In the genomic region with DNA sequence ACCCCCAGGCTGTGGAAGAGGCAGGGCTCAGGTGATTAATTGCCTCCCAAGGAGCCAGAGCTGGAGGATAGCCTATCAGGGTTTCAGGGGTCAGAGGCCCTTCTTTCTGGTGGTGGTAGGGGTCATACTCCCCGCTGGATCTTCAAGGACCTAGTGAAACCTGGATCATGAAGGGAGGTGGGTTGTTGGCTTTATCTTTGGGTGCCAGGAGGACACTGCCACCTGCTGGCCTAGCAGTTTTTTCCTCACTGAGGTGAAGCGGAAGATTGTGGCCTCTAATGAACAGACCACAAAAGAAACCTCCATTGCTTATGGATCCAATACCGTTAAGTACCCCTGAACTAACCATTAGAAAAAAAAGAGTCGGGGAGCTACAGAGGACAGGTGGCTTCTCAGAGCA, we compare ENCODE assay signal across 10 mouse cellular contexts. TPM values are rescaled to one million over a fixed set of nuclear protein-coding genes. Genes with fewer than 3 reads are reported as not detected.
DNase-seq lines count a peak whose midpoint lies in the region; ATAC-seq and TF ChIP-seq lines count a peak whose summit lies in the region.
"Had no signal": no experiment of that assay in that cellular context is flagged by ENCODE, and none has a peak within 500 bp of the region (broad histone marks: within the 10 kb centered on the region; RNA-seq: fewer than 3 reads in every experiment).

No protein-coding gene starts in this region.

- peak; percentile 56 for DNase-seq in CD4-positive, CD25-positive, alpha-beta regulatory T cell, adult 2 months (ENCODE audit: low read depth, low spot score)
- peak; percentile 61 for DNase-seq in kidney, adult 11 months
- DNase-seq in ES-E14 (ENCODE audit: low read depth, low spot score): peak; percentile 45
- DNase-seq in liver, postnatal 0 days: peak; percentile 65
- peak; percentile 47 to 80 for DNase-seq in spleen, postnatal 10 days (ENCODE audit: low spot score in 2 of 2)

- no peaks in the 10 kb centered on the region for H3K36me3 ChIP-seq in kidney, embryonic 14.5 days (ENCODE audit: control insufficient read depth, insufficient read depth, low read length)
- no peaks in the 10 kb centered on the region for H3K36me3 ChIP-seq in ES-E14 (ENCODE audit: control insufficient read depth, insufficient read depth, low read length, poor library complexity, severe bottlenecking)
- no peaks in the 10 kb centered on the region for H3K36me3 ChIP-seq in liver, postnatal 0 days (replicated peaks; ENCODE audit: insufficient read depth, low read length)
- H3K36me3 ChIP-seq: liver, embryonic 15.5 days; stomach, embryonic 15.5 days had no signal

- peak; percentile 78 for TF ChIP-seq CTCF in cortical plate, adult 2 months (IDR thresholded peaks at IDR 0.05; ENCODE audit: extremely low read depth, insufficient read depth, low read length)
- peak; percentile 83 for TF ChIP-seq CTCF in liver, postnatal 0 days (IDR thresholded peaks at IDR 0.05; ENCODE audit: low read depth)

- TF ChIP-seq EP300 in liver, postnatal 0 days (IDR thresholded peaks at IDR 0.05; ENCODE audit: low read depth): no peak

- H3K27me3 ChIP-seq in kidney, embryonic 14.5 days (ENCODE audit: control insufficient read depth, insufficient read depth, low read length): peaks cover 3% of the 10 kb centered on the region
- H3K27me3 ChIP-seq in liver, postnatal 0 days (ENCODE audit: insufficient read depth, low read length): peaks cover 5% of the 10 kb centered on the region

- in situ Hi-C loops in ES-E14 (cut with MboI; ENCODE audit: low sequenced_read_pairs in 2 of 2, unreplicated experiment in 2 of 2): loop anchor here in 1 of 2 experiments (5.0 kb wide), 1 partner anchor 51 kb away; no protein-coding TSS in a partner anchor

- ATAC-seq in CD4-positive, CD25-positive, alpha-beta regulatory T cell, adult 4 months: no peak
- no peak for ATAC-seq in kidney, embryonic 14.5 days (ENCODE audit: low FRiP score, low TSS enrichment)
- no peak for ATAC-seq in liver, postnatal 0 days

- no peak overlapping the region for H3K4me3 ChIP-seq in kidney, embryonic 14.5 days (ENCODE audit: low read length)
- H3K4me3 ChIP-seq in ES-E14 (ENCODE audit: insufficient read depth in 1 of 2, low read depth in 1 of 2, low read length in 2 of 2, poor library complexity in 1 of 2, severe bottlenecking in 1 of 2): no peak overlapping the region
- H3K4me3 ChIP-seq in cortical plate, adult 2 months (ENCODE audit: insufficient read depth, low read length): no peak overlapping the region
- no peak overlapping the region for H3K4me3 ChIP-seq in liver, postnatal 0 days (ENCODE audit: low read depth, low read length)
- H3K4me3 ChIP-seq: liver, embryonic 15.5 days; stomach, embryonic 15.5 days had no signal

- H3K4me2 ChIP-seq in kidney, embryonic 14.5 days (replicated peaks; ENCODE audit: low read depth, low read length): no peak overlapping the region
- no peak overlapping the region for H3K4me2 ChIP-seq in liver, postnatal 0 days (ENCODE audit: low read depth, low read length)
- H3K4me2 ChIP-seq: liver, embryonic 15.5 days; stomach, embryonic 15.5 days had no signal

- H3K4me1 ChIP-seq in kidney, embryonic 14.5 days (ENCODE audit: control insufficient read depth, insufficient read depth, low read length): 0 out of 2 replicates have a peak, but pooled peaks cover 5% of the 10 kb centered on the region
- peaks cover 2 to 10% of the 10 kb centered on the region in 2 experiments; a peak in 1 of 4 replicates for H3K4me1 ChIP-seq in ES-E14 (ENCODE audit: control insufficient read depth in 2 of 2, insufficient read depth in 2 of 2, low read length in 2 of 2, poor library complexity in 1 of 2)
- no peaks in the 10 kb centered on the region for H3K4me1 ChIP-seq in cortical plate, adult 2 months (ENCODE audit: control insufficient read depth, insufficient read depth, low read length)
- no peaks in the 10 kb centered on the region; the same call in 1 of the 2 replicates for H3K4me1 ChIP-seq in liver, postnatal 0 days (ENCODE audit: insufficient read depth)
- H3K4me1 ChIP-seq: stomach, embryonic 15.5 days had no signal

- TF ChIP-seq POLR2A in cortical plate, adult 2 months (IDR thresholded peaks at IDR 0.05; ENCODE audit: extremely low read depth, insufficient read depth, low read length): no peak

- no peaks in the 10 kb centered on the region for H3K9me3 ChIP-seq in kidney, embryonic 14.5 days (ENCODE audit: control insufficient read depth, low read length)
- no peaks in the 10 kb centered on the region for H3K9me3 ChIP-seq in ES-E14 (ENCODE audit: control insufficient read depth, insufficient read depth, low read depth, low read length)
- H3K9me3 ChIP-seq in liver, postnatal 0 days (ENCODE audit: low read length): no peaks in the 10 kb centered on the region
- H3K9me3 ChIP-seq: liver, embryonic 15.5 days; stomach, embryonic 15.5 days had no signal

- H3K9ac ChIP-seq in kidney, embryonic 14.5 days (ENCODE audit: low read depth, low read length): no peak overlapping the region
- H3K9ac ChIP-seq in ES-E14 (ENCODE audit: insufficient read depth, low read depth, low read length, poor library complexity, severe bottlenecking): no peak overlapping the region
- H3K9ac ChIP-seq in liver, postnatal 0 days (replicated peaks): no peak overlapping the region
- H3K9ac ChIP-seq: liver, embryonic 15.5 days; stomach, embryonic 15.5 days had no signal

- 34% methylated on average over 4 of the region's 4 CpGs for WGBS in kidney, embryonic 14.5 days
- WGBS in liver, postnatal 0 days (ENCODE audit: insufficient replicate concordance): 26% methylated on average over 4 of the region's 4 CpGs

- no peak overlapping the region for H3K27ac ChIP-seq in kidney, embryonic 14.5 days (ENCODE audit: low read depth, low read length)
- H3K27ac ChIP-seq in ES-E14 (ENCODE audit: insufficient read depth, low read depth, low read length, poor library complexity, severe bottlenecking): no peak overlapping the region
- H3K27ac ChIP-seq in cortical plate, adult 2 months (ENCODE audit: insufficient read depth, low read length): no peak overlapping the region
- H3K27ac ChIP-seq in liver, postnatal 0 days (ENCODE audit: low read depth): no peak overlapping the region
- H3K27ac ChIP-seq: liver, embryonic 15.5 days; stomach, embryonic 15.5 days had no signal

TF ChIP-seq in ES-E14, 5 proteins besides CTCF, POLR2A, EP300 and RAD21:
- peak; percentile 29; the same call in 1 of the 2 replicates for TF ChIP-seq ZC3H11A (IDR thresholded peaks at IDR 0.05; ENCODE audit: borderline replicate concordance, low read depth, low read length)
- TF ChIP-seq CHD2 (IDR thresholded peaks at IDR 0.05; ENCODE audit: low read depth, low read length): no peak

RNA-seq across cellular contexts. Expression of gene Klhdc8a, which starts 7.7 kb away (rescaled TPM):
- under 1 TPM in 1 of 2 experiments, not detected in 1; 0.07 TPM for polyA plus RNA-seq in CD4-positive, CD25-positive, alpha-beta regulatory T cell, adult 4 months (2017; shearing (Covaris generic))
- polyA plus RNA-seq in kidney, embryonic 14.5 days (2014; fragmentation: Nextera tagmentation; extraction: Ambion mirVana): 1.3 and 1.4 TPM in 2 replicates
- total RNA-seq in ES-E14 (2012; rRNA removed): 1.2 and 2.8 TPM in 2 replicates
- 8.7 and 9.4 TPM in 2 replicates for polyA plus RNA-seq in cortical plate, adult 2 months (2012; rRNA removed)
- 0.32 and 0.40 TPM in 2 replicates for polyA plus RNA-seq in liver, postnatal 0 days (2015; fragmentation: Nextera tagmentation; extraction: Ambion mirVana)

RNA-seq across cellular contexts. Expression of gene Nuak2, which starts 9.8 kb away (rescaled TPM):
- polyA plus RNA-seq in CD4-positive, CD25-positive, alpha-beta regulatory T cell, adult 4 months (2017; shearing (Covaris generic)): 1 to 10 TPM; 2.0 to 4.3 TPM
- polyA plus RNA-seq in kidney, embryonic 14.5 days (2014; fragmentation: Nextera tagmentation; extraction: Ambion mirVana): 1.4 and 2.3 TPM in 2 replicates
- total RNA-seq in ES-E14 (2012; rRNA removed): 7.4 and 8.0 TPM in 2 replicates
- 1.1 TPM in 2 replicates for polyA plus RNA-seq in cortical plate, adult 2 months (2012; rRNA removed)
- 6.0 and 6.8 TPM in 2 replicates for polyA plus RNA-seq in liver, postnatal 0 days (2015; fragmentation: Nextera tagmentation; extraction: Ambion mirVana)
